8 mouse cellular contexts compared by ENCODE assay signal in the genomic region with DNA sequence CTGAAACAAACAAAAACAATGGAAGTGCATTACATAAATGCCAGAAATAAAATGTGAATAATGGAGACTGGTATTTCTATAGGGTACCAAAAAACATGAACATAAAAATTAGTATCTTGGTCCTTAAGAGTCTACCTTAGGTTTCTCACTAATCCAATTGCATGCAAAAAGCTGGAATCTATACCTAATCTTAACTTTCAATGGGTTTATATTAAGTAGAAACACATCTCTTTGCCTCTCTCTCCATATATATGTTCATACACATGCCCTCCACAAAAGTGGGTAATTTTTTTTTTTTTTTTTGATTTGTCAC. TPM values are rescaled to one million over a fixed set of nuclear protein-coding genes. Genes with fewer than 3 reads are reported as not detected.
DNase-seq lines count a peak whose midpoint lies in the region; ATAC-seq lines count a peak whose summit lies in the region.

A gene (plus strand): TSS at position 301 of the 313 bp plus-strand sequence.

- no peak for ATAC-seq in lung, embryonic 16.5 days (ENCODE audit: low read depth)
- ATAC-seq in embryonic facial prominence, embryonic 13.5 days (ENCODE audit: insufficient number of reproducible peaks, insufficient read depth, low FRiP score, low TSS enrichment, low read depth) = no peak
- no peak for ATAC-seq in heart, embryonic 16.5 days (replicated peaks; ENCODE audit: extremely low read depth, insufficient read depth, low FRiP score)
- ATAC-seq in neural tube, embryonic 14.5 days (ENCODE audit: low read depth) = no peak
- no peak for ATAC-seq in erythroid progenitor cell, adult 5-6 weeks (replicated peaks; ENCODE audit: low FRiP score, poor library complexity, severe bottlenecking)

- no peak for DNase-seq in lung, postnatal 14 days
- no peak for DNase-seq in left cerebral cortex, postnatal 4 days
- no peak for DNase-seq in cerebellum, adult 11 months

- peak within 1 kb of the TSS; percentile 92 for H3K9ac ChIP-seq in lung, embryonic 16.5 days (ENCODE audit: low read length)
- peak within 1 kb of the TSS; percentile 95 for H3K9ac ChIP-seq in embryonic facial prominence, embryonic 13.5 days
- H3K9ac ChIP-seq in heart, embryonic 16.5 days (ENCODE audit: low read length) = peak within 1 kb of the TSS; percentile 98
- peak within 1 kb of the TSS; percentile 99 for H3K9ac ChIP-seq in neural tube, embryonic 14.5 days (replicated peaks; ENCODE audit: low read depth, low read length)

- H3K36me3 ChIP-seq in lung, embryonic 16.5 days (ENCODE audit: control insufficient read depth, insufficient read depth, low read length) = peaks cover 2% of the 10 kb centered on the region; the same call in 1 of the 2 replicates
- peaks cover 10% of the 10 kb centered on the region for H3K36me3 ChIP-seq in embryonic facial prominence, embryonic 13.5 days
- peaks cover 7% of the 10 kb centered on the region; the same call in 1 of the 2 replicates for H3K36me3 ChIP-seq in heart, embryonic 16.5 days (ENCODE audit: control insufficient read depth, insufficient read depth)
- H3K36me3 ChIP-seq in neural tube, embryonic 14.5 days (ENCODE audit: control insufficient read depth, insufficient read depth, low read length) = no peaks in the 10 kb centered on the region

- H3K4me2 ChIP-seq in lung, embryonic 16.5 days (ENCODE audit: low read depth, low read length) = peak within 1 kb of the TSS; percentile 73
- H3K4me2 ChIP-seq in embryonic facial prominence, embryonic 13.5 days = peak within 1 kb of the TSS; percentile 61
- H3K4me2 ChIP-seq in heart, embryonic 16.5 days (ENCODE audit: low read depth, low read length) = peak within 1 kb of the TSS; percentile 75
- peak within 1 kb of the TSS; percentile 58 for H3K4me2 ChIP-seq in neural tube, embryonic 14.5 days (ENCODE audit: low read depth, low read length)

- H3K27me3 ChIP-seq in lung, embryonic 16.5 days (ENCODE audit: control insufficient read depth, insufficient read depth, low read depth, low read length) = no peaks in the 10 kb centered on the region
- no peaks in the 10 kb centered on the region for H3K27me3 ChIP-seq in embryonic facial prominence, embryonic 13.5 days
- H3K27me3 ChIP-seq in heart, embryonic 16.5 days (ENCODE audit: control insufficient read depth, insufficient read depth, low read length) = no peaks in the 10 kb centered on the region
- H3K27me3 ChIP-seq in neural tube, embryonic 14.5 days (ENCODE audit: control insufficient read depth, insufficient read depth, low read length) = no peaks in the 10 kb centered on the region

- H3K4me3 ChIP-seq in lung, embryonic 16.5 days (ENCODE audit: low read length) = peak within 1 kb of the TSS; percentile 81
- H3K4me3 ChIP-seq in embryonic facial prominence, embryonic 13.5 days = peak within 1 kb of the TSS; percentile 77
- H3K4me3 ChIP-seq in heart, embryonic 16.5 days (ENCODE audit: low read length) = peak within 1 kb of the TSS; percentile 85
- peak within 1 kb of the TSS; percentile 69 for H3K4me3 ChIP-seq in neural tube, embryonic 14.5 days (ENCODE audit: low read depth, low read length)

- H3K4me1 ChIP-seq in lung, embryonic 16.5 days (replicated peaks; ENCODE audit: control insufficient read depth, insufficient read depth, low read length) = no peaks in the 10 kb centered on the region
- no peaks in the 10 kb centered on the region for H3K4me1 ChIP-seq in embryonic facial prominence, embryonic 13.5 days
- H3K4me1 ChIP-seq in heart, embryonic 16.5 days (ENCODE audit: control insufficient read depth, insufficient read depth, low read length) = peaks cover 6% of the 10 kb centered on the region; the same call in 1 of the 2 replicates
- H3K4me1 ChIP-seq in neural tube, embryonic 14.5 days (ENCODE audit: control insufficient read depth, insufficient read depth, low read length) = no peaks in the 10 kb centered on the region

- intact Hi-C loops in left cerebral cortex, postnatal 4 days (cut with DNase I) = no loop called here

- no peaks in the 10 kb centered on the region for H3K9me3 ChIP-seq in lung, embryonic 16.5 days (ENCODE audit: control insufficient read depth, low read length)
- H3K9me3 ChIP-seq in embryonic facial prominence, embryonic 13.5 days = no peaks in the 10 kb centered on the region
- no peaks in the 10 kb centered on the region for H3K9me3 ChIP-seq in heart, embryonic 16.5 days (replicated peaks; ENCODE audit: control insufficient read depth, low read length)
- H3K9me3 ChIP-seq in neural tube, embryonic 14.5 days (ENCODE audit: control insufficient read depth, low read length) = no peaks in the 10 kb centered on the region

- H3K27ac ChIP-seq in lung, embryonic 16.5 days (ENCODE audit: low read length) = peak within 1 kb of the TSS; percentile 98
- H3K27ac ChIP-seq in embryonic facial prominence, embryonic 13.5 days = peak within 1 kb of the TSS; percentile 99
- peak within 1 kb of the TSS; percentile 98 for H3K27ac ChIP-seq in heart, embryonic 16.5 days (ENCODE audit: low read length)
- H3K27ac ChIP-seq in neural tube, embryonic 14.5 days (ENCODE audit: low read depth, low read length) = peak within 1 kb of the TSS; percentile 99

RNA-seq across cellular contexts. Expression of the gene that starts here (rescaled TPM):
- polyA plus RNA-seq in lung, embryonic 16.5 days (2015; fragmentation: Nextera tagmentation; extraction: Ambion mirVana) = 80.0 and 90.7 TPM in 2 replicates
- 108 and 112 TPM in 2 replicates for polyA plus RNA-seq in embryonic facial prominence, embryonic 13.5 days (2015; fragmentation: Nextera tagmentation; extraction: Ambion mirVana)
- polyA plus RNA-seq in heart, embryonic 16.5 days (2015; fragmentation: Nextera tagmentation; extraction: Ambion mirVana) = 52.8 and 65.6 TPM in 2 replicates
- 10 to 100 TPM; 52.3 to 53.3 TPM for total RNA-seq in left cerebral cortex, postnatal 4 days (2021)
- 121 and 124 TPM in 2 replicates for polyA plus RNA-seq in neural tube, embryonic 14.5 days (2014; fragmentation: Nextera tagmentation; extraction: Ambion mirVana)
- 13.0 and 13.4 TPM in 2 replicates for total RNA-seq in erythroid progenitor cell, adult 5-6 weeks (2015; ENCODE audit: low replicate concordance)
- total RNA-seq in erythroid progenitor cell, adult 5-6 weeks (2017; ENCODE audit: low replicate concordance) = 6.6 and 25.0 TPM in 2 replicates
